Mouse (Mus musculus) liver, embryonic 11.5 days (tissue): ENCODE results near the gene Kank1. TPM values are rescaled to one million over a fixed set of nuclear protein-coding genes. Genes with fewer than 3 reads are reported as not detected.

ENCODE experiments used
- ATAC-seq: fragments of 200-750 bp; cut with Nextera tagmentation; replicated peaks from 2 replicates; pipeline ENCODE4 v1.8.0; 2017; ENCODE audit warnings: moderate number of reproducible peaks, mild to moderate bottlenecking, moderate TSS enrichment, moderate library complexity; ENCODE audit not compliant: low FRiP score
- DNase-seq: peaks from one replicate; pipeline ENCODE4 v3.0.0-alpha.2; 2017; ENCODE audit warnings: low spot score
- H3K27ac ChIP-seq: fragments of 300-500 bp; sonication (generic); 2 replicates; pipeline ENCODE4 v1.5.1; 2014; ENCODE audit warnings: mild to moderate bottlenecking, low read depth, low read length, control low read depth
- H3K27me3 ChIP-seq: fragments of 300-500 bp; sonication (generic); replicated peaks from 2 replicates; pipeline ENCODE4 v1.6.1; 2014; ENCODE audit warnings: low read length, mixed read lengths; ENCODE audit not compliant: control insufficient read depth, insufficient read depth
- H3K36me3 ChIP-seq: fragments of 300-500 bp; sonication (generic); 2 replicates; pipeline ENCODE4 v1.6.1; 2014; ENCODE audit warnings: mild to moderate bottlenecking, low read length, moderate library complexity, mixed read lengths; ENCODE audit not compliant: control insufficient read depth, insufficient read depth
- H3K4me1 ChIP-seq: fragments of 300-500 bp; sonication (generic); replicated peaks from 2 replicates; pipeline ENCODE4 v1.6.1; 2014; ENCODE audit warnings: low read length, mixed read lengths; ENCODE audit not compliant: control insufficient read depth, insufficient read depth
- H3K4me2 ChIP-seq: fragments of 300-500 bp; sonication (generic); 2 replicates; pipeline ENCODE4 v1.6.1; 2014; ENCODE audit warnings: mild to moderate bottlenecking, control low read depth, moderate library complexity
- H3K4me3 ChIP-seq: fragments of 300-500 bp; sonication (generic); 2 replicates; pipeline ENCODE4 v1.5.1; 2014; ENCODE audit warnings: low read depth, low read length, control low read depth
- H3K9ac ChIP-seq: fragments of 300-500 bp; sonication (generic); 2 replicates; pipeline ENCODE4 v1.6.1; 2014; ENCODE audit warnings: low read depth, low read length, control low read depth
- H3K9me3 ChIP-seq: fragments of 300-500 bp; sonication (generic); 2 replicates; pipeline ENCODE4 v1.6.1; 2016; ENCODE audit warnings: low read length, inconsistent platforms, mixed read lengths; ENCODE audit not compliant: control insufficient read depth
- WGBS: fragments of 180-500 bp; shearing (Covaris S2); extraction: QIAGEN DNeasy Blood & Tissue Kit; methylation state at CpG from one replicate; pipeline ENCODE4 v1.1.7; 2014; 5-methylcytosine and 5-hydroxymethylcytosine counted together
- polyA plus RNA-seq: library from polyadenylated mRNA; unstranded; fragments of >200 nt; fragmentation: Nextera tagmentation; extraction: Ambion mirVana; gene quantifications from 2 replicates; pipeline ENCODE4 v1.2.1, GENCODE M21; 2014

Gene Kank1
- polyA plus RNA-seq, 1 experiment from 2014 or later, result 14.1 TPM

DNA sequence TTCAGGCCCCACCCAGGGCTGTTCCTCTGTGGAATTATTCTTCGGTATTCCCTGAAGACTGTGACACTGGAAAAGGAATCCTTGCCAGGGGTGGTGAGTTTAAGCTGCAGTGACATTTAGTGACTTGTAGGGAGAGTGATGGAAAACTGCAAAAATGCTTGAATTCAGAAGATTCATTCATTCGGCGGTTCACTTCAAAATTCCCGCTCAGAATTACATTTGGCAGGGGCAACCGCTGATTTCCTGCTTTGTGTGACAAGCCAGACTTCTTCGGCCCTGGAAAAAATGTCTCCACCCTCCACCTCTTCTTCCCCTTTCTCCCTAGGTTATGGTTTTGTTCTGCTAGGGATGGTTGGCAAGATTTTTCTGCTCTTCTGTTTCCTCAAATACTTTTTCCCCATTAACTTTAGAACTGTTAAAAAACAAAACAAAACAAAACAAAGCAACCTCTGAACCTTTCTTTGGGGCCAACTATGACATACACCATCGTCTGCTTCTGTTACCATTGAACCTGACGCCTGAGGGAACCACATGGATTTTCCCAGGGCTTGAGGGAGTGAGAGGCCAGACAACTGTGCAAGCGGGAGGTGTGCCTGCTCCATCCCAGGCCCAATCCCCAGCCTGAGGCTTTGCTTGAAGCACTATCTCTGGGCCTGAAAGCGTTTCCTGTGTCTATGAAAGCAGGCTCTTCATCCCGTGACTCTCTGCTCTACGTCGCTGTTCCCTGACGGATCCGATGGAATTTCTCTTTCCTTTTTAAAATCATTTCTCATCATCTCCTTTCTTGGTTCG, 150.1 kb downstream of the Kank1 start:
- no peaks in the 10 kb centered on the region; the same call in 1 of the 2 replicates for H3K36me3 ChIP-seq
- no peak overlapping the region for H3K9ac ChIP-seq
- H3K4me3 ChIP-seq, result no peak overlapping the region
- DNase-seq (no peak), ATAC-seq (no peak)
- no peak overlapping the region for H3K27ac ChIP-seq
- no peaks in the 10 kb centered on the region for H3K9me3 ChIP-seq
- 70% methylated on average over 16 of the region's 16 CpGs for WGBS
- no peak overlapping the region for H3K4me2 ChIP-seq
- peaks cover 11% of the 10 kb centered on the region for H3K4me1 ChIP-seq
- H3K27me3 ChIP-seq, result no peaks in the 10 kb centered on the region; the same call in 1 of the 2 replicates

DNA sequence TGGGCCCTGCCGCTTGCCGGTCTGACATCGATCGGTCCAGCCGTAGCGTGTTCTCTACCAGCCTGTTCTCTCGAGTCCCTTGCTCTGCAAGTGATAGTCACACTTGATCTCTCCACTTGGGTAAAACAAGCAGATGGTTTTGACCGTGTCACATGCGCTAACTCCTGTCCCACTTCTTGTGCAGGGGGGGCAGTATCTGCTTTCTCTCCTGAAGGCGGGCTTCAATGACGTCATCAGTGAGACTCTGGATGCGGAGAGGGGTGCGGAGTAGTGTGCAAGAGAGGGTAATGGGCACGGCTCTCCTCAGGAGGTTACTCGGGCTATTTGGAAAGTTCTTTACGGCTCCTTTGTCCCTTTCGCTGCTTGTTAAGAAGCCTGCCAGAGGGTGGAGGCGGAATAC, 151.1 kb downstream of the Kank1 start:
- WGBS, result 91% methylated on average over 18 of the region's 18 CpGs

DNA sequence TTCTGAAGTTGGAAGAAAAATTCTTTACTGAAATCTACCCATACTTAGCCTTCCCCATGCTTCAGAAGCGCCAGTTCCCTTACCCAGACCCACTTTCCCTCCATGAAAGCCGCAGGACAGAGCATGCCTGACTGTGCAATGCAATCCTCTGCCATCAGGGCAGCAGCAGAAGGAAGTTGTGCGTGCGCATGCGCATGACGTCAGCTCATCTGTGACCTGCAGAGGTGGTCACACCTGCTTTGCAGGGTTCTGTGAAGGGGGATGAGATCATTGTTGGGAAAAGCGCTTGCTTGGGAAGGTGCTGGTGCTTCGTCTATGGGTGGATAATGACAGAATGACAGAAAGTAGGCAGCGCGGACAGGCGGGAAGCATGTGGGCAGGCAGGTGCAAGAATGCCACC, 155.4 kb downstream of the Kank1 start:
- DNase-seq, result no peak
- no peak overlapping the region for H3K4me2 ChIP-seq
- no peak for ATAC-seq
- no peaks in the 10 kb centered on the region for H3K27me3 ChIP-seq
- H3K27ac ChIP-seq, result no peak overlapping the region
- no peaks in the 10 kb centered on the region for H3K4me1 ChIP-seq
- 83% methylated on average over 11 of the region's 11 CpGs for WGBS
- H3K4me3 ChIP-seq, result no peak overlapping the region
- H3K36me3 ChIP-seq, result no peaks in the 10 kb centered on the region; the same call in 1 of the 2 replicates
- no peaks in the 10 kb centered on the region for H3K9me3 ChIP-seq
- H3K9ac ChIP-seq, result no peak overlapping the region

More for the DNA sequence above, 151.1 kb downstream of the Kank1 start:
- DNase-seq, result no peak
- Histone ChIP-seq H3K9me3 (no peaks in the 10 kb centered on the region), H3K4me2 (no peak overlapping the region), H3K4me3 (no peak overlapping the region), H3K4me1 (peaks cover 6% of the 10 kb centered on the region; the same call in 1 of the 2 replicates), H3K27ac (no peak overlapping the region), H3K9ac (no peak overlapping the region), H3K36me3 (no peaks in the 10 kb centered on the region; the same call in 1 of the 2 replicates), H3K27me3 (no peaks in the 10 kb centered on the region)
- no peak for ATAC-seq

DNA sequence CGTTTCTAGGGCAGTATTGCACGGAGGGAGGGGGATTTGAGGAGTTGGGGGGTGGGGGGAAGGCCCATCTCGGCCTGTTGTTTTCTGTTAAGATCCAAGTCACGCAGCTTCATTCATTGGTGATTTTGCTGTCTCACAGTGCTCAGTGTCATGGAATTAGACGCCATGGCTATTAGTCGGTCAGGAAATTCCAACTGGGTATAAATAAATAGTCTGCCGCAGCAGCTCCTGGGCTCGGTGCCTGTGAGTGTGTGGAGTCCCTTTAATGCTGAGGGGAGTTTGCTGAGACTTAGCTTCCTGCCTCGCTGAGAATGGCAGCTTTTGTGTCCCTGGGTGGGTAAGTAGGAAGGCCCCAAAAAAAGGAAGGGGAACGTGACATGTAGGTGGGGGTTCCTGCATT, 158.3 kb downstream of the Kank1 start:
- no peaks in the 10 kb centered on the region for H3K9me3 ChIP-seq
- WGBS, result 31% methylated on average over 10 of the region's 10 CpGs
- peak overlapping the region; percentile 13; the same call in 1 of the 2 replicates for H3K27ac ChIP-seq
- no peak overlapping the region for H3K9ac ChIP-seq
- ATAC-seq (no peak), DNase-seq (no peak)
- no peak overlapping the region for H3K4me2 ChIP-seq
- peaks cover 2% of the 10 kb centered on the region; the same call in 1 of the 2 replicates for H3K27me3 ChIP-seq
- peaks cover 3% of the 10 kb centered on the region for H3K4me1 ChIP-seq
- H3K4me3 ChIP-seq, result no peak overlapping the region
- H3K36me3 ChIP-seq, result no peaks in the 10 kb centered on the region

DNA sequence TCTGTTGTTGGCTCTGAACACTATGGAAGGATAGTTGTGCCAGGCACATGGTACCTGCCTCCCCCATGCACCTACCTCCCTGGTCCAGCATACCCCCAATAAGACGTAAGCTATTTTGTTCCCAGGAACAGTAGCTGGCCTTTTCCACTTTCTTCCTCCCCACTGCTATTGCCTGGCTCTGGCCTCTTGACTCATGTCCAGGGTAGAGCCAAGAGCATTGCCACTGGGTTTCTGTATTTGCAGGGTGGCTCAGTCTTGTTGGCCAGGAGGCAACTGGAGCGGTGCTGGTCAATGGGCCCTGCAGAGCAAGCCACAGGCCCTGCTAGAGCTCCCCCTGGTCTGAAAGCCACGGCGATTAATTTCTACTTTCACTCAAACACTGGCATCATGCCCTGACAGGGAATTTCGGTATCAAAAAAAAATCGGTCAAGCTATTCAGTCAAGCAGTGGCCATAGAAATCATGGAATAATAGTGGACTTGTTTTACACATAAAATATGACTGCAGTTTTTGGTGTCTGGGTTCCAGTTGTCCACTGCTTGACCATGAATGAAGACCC, 160.0 kb downstream of the Kank1 start:
- no peak for ATAC-seq
- Histone ChIP-seq H3K9ac (no peak overlapping the region), H3K4me3 (no peak overlapping the region), H3K36me3 (no peaks in the 10 kb centered on the region), H3K4me1 (peaks cover 17% of the 10 kb centered on the region), H3K4me2 (no peak overlapping the region), H3K27ac (no peak overlapping the region), H3K27me3 (peaks cover 5% of the 10 kb centered on the region), H3K9me3 (no peaks in the 10 kb centered on the region)
- no peak for DNase-seq
- WGBS, result 87% methylated on average over 6 of the region's 6 CpGs

DNA sequence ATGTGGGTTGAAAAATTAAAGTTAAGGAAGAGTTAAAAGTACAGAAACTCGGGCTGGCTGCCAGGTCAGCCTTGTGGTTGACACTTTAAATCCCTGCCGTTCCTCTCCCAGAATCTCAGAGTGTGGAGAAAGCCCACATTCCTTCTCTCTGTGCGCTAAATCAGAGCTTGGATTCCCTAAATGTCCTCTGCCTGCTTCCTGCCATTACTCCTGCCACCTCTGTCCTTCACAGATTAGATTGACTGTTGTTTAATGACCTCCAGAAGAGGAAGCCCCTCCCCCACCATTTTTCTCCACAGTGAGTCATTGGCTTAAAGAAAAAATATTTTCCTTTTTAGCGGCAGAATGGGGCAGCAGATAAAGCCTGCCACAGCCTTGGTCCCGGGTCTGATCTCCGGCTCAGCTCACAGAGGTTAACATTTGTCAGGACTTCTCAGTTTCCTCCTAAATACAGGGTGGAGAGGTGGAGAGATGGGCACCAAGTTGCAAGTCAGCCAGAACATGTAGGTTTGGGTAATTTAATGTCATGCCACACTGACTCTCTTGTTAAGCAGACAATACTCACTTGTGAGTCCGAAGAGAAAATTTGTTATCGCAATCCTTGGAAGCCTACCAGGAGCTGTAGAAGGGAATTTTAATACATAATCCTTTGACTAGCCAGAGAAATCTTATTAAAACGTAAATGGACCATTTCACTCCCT, 162.9 kb downstream of the Kank1 start:
- Histone ChIP-seq H3K9me3 (no peaks in the 10 kb centered on the region), H3K36me3 (no peaks in the 10 kb centered on the region), H3K9ac (no peak overlapping the region), H3K27me3 (peaks cover 5% of the 10 kb centered on the region), H3K4me2 (peak overlapping the region; percentile 20; the same call in 1 of the 2 replicates), H3K4me1 (peaks cover 17% of the 10 kb centered on the region), H3K27ac (0 out of 2 replicates have a peak overlapping the region, but pooled peaks have one; percentile 43), H3K4me3 (no peak overlapping the region)
- DNase-seq (no peak), ATAC-seq (no peak)
- WGBS, result 20% methylated on average over 9 of the region's 9 CpGs

- Histone ChIP-seq H3K27ac (peak overlapping the region; percentile 43), H3K4me2 (0 out of 2 replicates have a peak overlapping the region, but pooled peaks have one; percentile 20), H3K4me1 (peaks cover 17% of the 10 kb centered on the region), H3K27me3 (peaks cover 5% of the 10 kb centered on the region), H3K9ac (no peak overlapping the region), H3K36me3 (no peaks in the 10 kb centered on the region), H3K4me3 (no peak overlapping the region), H3K9me3 (no peaks in the 10 kb centered on the region)
- ATAC-seq (no peak), DNase-seq (no peak)
- 48% methylated on average over 13 of the region's 13 CpGs for WGBS
Observed at GRCm38 (mm10) chr19:25400212-25400913, 163.6 kb downstream of the Kank1 start.

- Histone ChIP-seq H3K9ac (no peak overlapping the region), H3K4me2 (no peak overlapping the region), H3K27me3 (peaks cover 14% of the 10 kb centered on the region), H3K36me3 (no peaks in the 10 kb centered on the region), H3K27ac (no peak overlapping the region), H3K4me1 (peaks cover 19% of the 10 kb centered on the region), H3K4me3 (no peak overlapping the region), H3K9me3 (no peaks in the 10 kb centered on the region)
- WGBS, result 82% methylated on average over 8 of the region's 8 CpGs
- DNase-seq (no peak), ATAC-seq (no peak)
Observed at GRCm38 (mm10) chr19:25401521-25401920, 164.7 kb downstream of the Kank1 start.
